Mouse (Mus musculus) small intestine, adult 2 months (tissue): ENCODE measurements around the gene Mapre3. TPM values are rescaled to one million over a fixed set of nuclear protein-coding genes. Genes with fewer than 3 reads are reported as not detected.
"Not testable (repeated sequence)": the region's sequence is repeated elsewhere in the genome, so short reads cannot be mapped to it uniquely, and the experiment has no call there.

ENCODE experiments used
- H3K27ac ChIP-seq: fragments of 200-500 bp; 2 replicates; pipeline ENCODE4 v1.5.1; 2012; ENCODE audit warnings: low read depth, low read length, control low read depth, inconsistent platforms; ENCODE audit not compliant: insufficient read depth
- H3K27me3 ChIP-seq: fragments of 200-500 bp; 2 replicates; pipeline ENCODE4 v1.6.1; 2012; ENCODE audit warnings: mild to moderate bottlenecking, moderate library complexity, low read length, inconsistent platforms; ENCODE audit not compliant: control insufficient read depth, insufficient read depth
- H3K36me3 ChIP-seq: fragments of 200-500 bp; 2 replicates; pipeline ENCODE4 v1.6.1; 2012; ENCODE audit warnings: mild to moderate bottlenecking, low read length, control low read depth, inconsistent platforms; ENCODE audit not compliant: control insufficient read depth, insufficient read depth
- H3K4me1 ChIP-seq: fragments of 200-500 bp; 2 replicates; pipeline ENCODE4 v1.6.1; 2012; ENCODE audit warnings: low read length, inconsistent platforms, mixed read lengths; ENCODE audit not compliant: control insufficient read depth, insufficient read depth, insufficient read length
- H3K4me3 ChIP-seq: fragments of 200-500 bp; 2 replicates; pipeline ENCODE4 v1.5.1; 2012; ENCODE audit warnings: low read depth, mild to moderate bottlenecking, control low read depth, inconsistent platforms, low read length, moderate library complexity
- CTCF ChIP-seq: fragments of 200-500 bp; IDR thresholded peaks from 2 replicates; pipeline ENCODE4 v1.5.1; 2012; ENCODE audit warnings: low read depth, mild to moderate bottlenecking, control low read depth, inconsistent platforms, low read length, moderate library complexity, mixed read lengths; ENCODE audit not compliant: insufficient replicate concordance, insufficient read length; ENCODE audit errors: extremely low read depth
- POLR2A ChIP-seq: fragments of 200-500 bp; IDR thresholded peaks from 2 replicates; pipeline ENCODE4 v1.6.1; 2012; ENCODE audit warnings: low read depth, mild to moderate bottlenecking, control low read depth, inconsistent platforms, low read length, moderate library complexity
- WGBS: fragments of 180-500 bp; shearing (Covaris S2); methylation state at CpG from one replicate; pipeline ENCODE4 v1.1.7; 2018; 5-methylcytosine and 5-hydroxymethylcytosine counted together
- polyA plus RNA-seq: library from polyadenylated mRNA; depleted of rRNA; stranded (reverse); fragments of >200 nt; gene quantifications from 2 replicates; pipeline ENCODE4 v1.2.3, GENCODE M21; 2012

The Mapre3 gene
- polyA plus RNA-seq, 1 experiment = 28.7 TPM

GRCm38 (mm10) chr5:30868981-30869380 lies 54.5 kb downstream of the Mapre3 start:
- WGBS = 13% methylated on average over 9 of the region's 9 CpGs
- no peaks in the 10 kb centered on the region for H3K27me3 ChIP-seq
- no peak overlapping the region for H3K27ac ChIP-seq
- TF ChIP-seq CTCF = no peak
- TF ChIP-seq POLR2A = no peak
- H3K4me1 ChIP-seq = peaks cover 4% of the 10 kb centered on the region; the same call in 1 of the 2 replicates
- peaks cover 28% of the 10 kb centered on the region for H3K36me3 ChIP-seq
- peak overlapping the region; percentile 73 for H3K4me3 ChIP-seq

GRCm38 (mm10) chr5:30869405-30870130 lies 55.1 kb downstream of the Mapre3 start:
- under 1% methylated on average over 63 of the region's 63 CpGs for WGBS
- Histone ChIP-seq H3K27ac (peak overlapping the region; percentile 3; the same call in 1 of the 2 replicates), H3K36me3 (peaks cover 31% of the 10 kb centered on the region), H3K4me3 (peak overlapping the region; percentile 73), H3K27me3 (no peaks in the 10 kb centered on the region), H3K4me1 (peaks cover 4% of the 10 kb centered on the region; the same call in 1 of the 2 replicates)
- TF ChIP-seq CTCF (no peak), POLR2A (peak; percentile 83)

- WGBS = 7% methylated on average over 2 of the region's 2 CpGs
- 0 out of 2 replicates have a peak overlapping the region, but pooled peaks have one; percentile 3 for H3K27ac ChIP-seq
Measured at GRCm38 (mm10) chr5:30870131-30870406, 55.6 kb downstream of the Mapre3 start.

GRCm38 (mm10) chr5:30872574-30872973 lies 58.1 kb downstream of the Mapre3 start:
- no peak for TF ChIP-seq POLR2A
- TF ChIP-seq CTCF = no peak
- Histone ChIP-seq H3K27me3 (no peaks in the 10 kb centered on the region), H3K4me3 (no peak overlapping the region), H3K36me3 (peaks cover 60% of the 10 kb centered on the region), H3K4me1 (peaks cover 4% of the 10 kb centered on the region; the same call in 1 of the 2 replicates), H3K27ac (no peak overlapping the region)
- WGBS = 91% methylated on average over 9 of the region's 9 CpGs

More at GRCm38 (mm10) chr5:30870131-30870406, 55.6 kb downstream of the Mapre3 start:
- no peaks in the 10 kb centered on the region for H3K27me3 ChIP-seq
- peak overlapping the region; percentile 73 for H3K4me3 ChIP-seq
- H3K36me3 ChIP-seq = peaks cover 36% of the 10 kb centered on the region
- no peak for TF ChIP-seq POLR2A
- TF ChIP-seq CTCF = no peak
- H3K4me1 ChIP-seq = peaks cover 4% of the 10 kb centered on the region; the same call in 1 of the 2 replicates

- no peak overlapping the region for H3K4me3 ChIP-seq
- H3K27ac ChIP-seq = no peak overlapping the region
- WGBS = 85% methylated on average over 7 of the region's 7 CpGs
- H3K4me1 ChIP-seq = peaks cover 4% of the 10 kb centered on the region; the same call in 1 of the 2 replicates
- peaks cover 64% of the 10 kb centered on the region for H3K36me3 ChIP-seq
- TF ChIP-seq POLR2A (no peak), CTCF (no peak)
- no peaks in the 10 kb centered on the region for H3K27me3 ChIP-seq
Measured at GRCm38 (mm10) chr5:30874365-30874764, 59.9 kb downstream of the Mapre3 start.

- WGBS = 47% methylated on average over 6 of the region's 6 CpGs
- no peaks in the 10 kb centered on the region for H3K4me1 ChIP-seq
- H3K4me3 ChIP-seq = no peak overlapping the region
- H3K27ac ChIP-seq = no peak overlapping the region
- H3K27me3 ChIP-seq = no peaks in the 10 kb centered on the region
- H3K36me3 ChIP-seq = peaks cover 40% of the 10 kb centered on the region
- no peak for TF ChIP-seq CTCF
- TF ChIP-seq POLR2A = no peak
Measured at GRCm38 (mm10) chr5:30878616-30879015, 64.2 kb downstream of the Mapre3 start.

GRCm38 (mm10) chr5:30879347-30879943 lies 65.0 kb downstream of the Mapre3 start:
- H3K4me1 ChIP-seq = no peaks in the 10 kb centered on the region
- H3K4me3 ChIP-seq = no peak overlapping the region
- no peaks in the 10 kb centered on the region for H3K27me3 ChIP-seq
- whole genome bisulfite sequencing = 75% methylated on average over 5 of the region's 5 CpGs
- peaks cover 33% of the 10 kb centered on the region for H3K36me3 ChIP-seq
- no peak for TF ChIP-seq POLR2A
- TF ChIP-seq CTCF = no peak
- no peak overlapping the region for H3K27ac ChIP-seq

GRCm38 (mm10) chr5:30881839-30882238 lies 67.4 kb downstream of the Mapre3 start:
- peaks cover 12% of the 10 kb centered on the region for H3K36me3 ChIP-seq
- whole genome bisulfite sequencing = 80% methylated on average over 4 of the region's 4 CpGs
- not testable (repeated sequence) for H3K27me3 ChIP-seq, H3K27ac ChIP-seq, H3K4me3 ChIP-seq, H3K4me1 ChIP-seq
